Mouse (Mus musculus): ENCODE data around the gene Il27.
"Not testable (repeated sequence)": the region's sequence is repeated elsewhere in the genome, so short reads cannot be mapped to it uniquely, and the experiment has no call there.

Gene Il27

GRCm38 (mm10) chr7:126594862-126595561 lies at the start of gene Il27:
Gene Il27 (minus strand): TSS chr7:126594941.
- DNase-seq (ENCODE audit: low spot score) = no peak

GRCm38 (mm10) chr7:126644345-126644744 lies 49.6 kb upstream of the Il27 start:
- DNase-seq (ENCODE audit: low spot score) = no peak

GRCm38 (mm10) chr7:126643244-126643617 lies 48.5 kb upstream of the Il27 start:
- not testable (repeated sequence) for DNase-seq (ENCODE audit: low spot score)

DNA sequence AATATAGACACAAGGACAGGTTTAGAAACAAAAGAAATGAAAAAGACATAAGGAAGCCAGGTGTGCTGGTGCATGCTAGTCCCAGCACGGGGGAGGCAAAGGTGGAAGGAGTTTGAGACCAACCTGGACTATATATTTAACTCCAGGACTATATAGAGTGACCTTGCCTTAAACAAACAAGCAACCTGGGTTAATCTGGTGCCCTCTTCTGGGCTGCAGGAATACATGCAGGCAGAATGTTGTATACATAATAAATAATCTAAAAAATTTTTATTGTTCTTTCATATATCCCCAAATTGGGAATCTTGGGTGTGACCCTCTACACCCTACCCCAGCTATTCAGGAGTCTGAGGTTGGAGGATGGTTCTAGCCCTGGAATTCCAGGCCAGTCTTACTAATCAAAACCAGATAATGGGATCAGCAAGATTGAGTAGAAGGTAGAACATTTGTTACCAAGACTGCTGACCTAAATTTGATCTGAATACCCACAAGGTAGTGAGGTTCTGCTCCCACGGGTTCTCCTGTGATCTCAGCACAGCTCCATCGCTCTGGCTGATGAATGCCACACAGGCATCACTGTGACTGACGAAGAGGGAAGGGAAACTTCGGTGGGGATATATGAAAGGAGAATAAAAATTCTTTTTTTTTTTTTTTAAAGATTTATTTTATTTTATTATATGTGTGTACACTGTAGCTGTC lies 48.0 kb upstream of the Il27 start:
- DNase-seq (ENCODE audit: low spot score) = no peak

- DNase-seq (ENCODE audit: low spot score) = no peak
Observed at GRCm38 (mm10) chr7:126636733-126637520, 42.2 kb upstream of the Il27 start.

GRCm38 (mm10) chr7:126635375-126635774 lies 40.6 kb upstream of the Il27 start:
- no peak for DNase-seq (ENCODE audit: low spot score)

GRCm38 (mm10) chr7:126632478-126632877 lies 37.7 kb upstream of the Il27 start:
- DNase-seq (ENCODE audit: low spot score) = no peak

DNA sequence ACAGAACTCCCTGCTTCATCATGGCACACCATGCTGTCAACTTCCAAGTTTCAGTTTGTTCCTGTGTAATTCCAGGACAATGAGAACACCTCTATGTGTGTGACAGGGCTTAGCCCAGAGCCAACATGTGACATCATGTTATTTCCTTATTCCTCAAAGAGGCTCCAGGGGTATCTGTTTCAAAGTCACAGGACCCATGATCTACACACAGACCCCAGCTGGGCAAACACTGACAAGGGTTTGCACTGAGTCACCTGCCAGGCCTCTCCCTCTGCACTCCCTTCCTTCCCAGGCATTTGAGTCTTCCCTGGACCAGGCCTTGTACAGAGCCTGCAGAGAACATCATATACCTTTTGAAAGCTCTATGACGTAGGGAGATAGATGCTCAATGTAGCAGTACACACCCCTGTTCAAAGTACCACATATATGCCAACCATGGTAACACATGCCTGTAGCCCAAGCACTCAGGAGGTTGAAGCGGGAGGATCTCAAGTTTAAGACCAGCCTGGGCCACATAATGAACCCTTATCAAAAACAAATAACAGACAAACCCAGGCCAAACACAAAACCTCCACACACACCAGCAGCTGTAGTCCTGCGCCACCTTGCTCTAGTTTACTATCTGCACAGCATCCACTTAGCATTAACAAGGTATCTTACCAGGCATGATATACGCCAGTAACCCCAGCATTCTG lies 36.2 kb upstream of the Il27 start, which contains the start of gene Nupr1:
TSS of gene Nupr1 (minus strand) at position 38 of the 695 bp plus-strand sequence.
- DNase-seq (ENCODE audit: low spot score) = no peak

DNA sequence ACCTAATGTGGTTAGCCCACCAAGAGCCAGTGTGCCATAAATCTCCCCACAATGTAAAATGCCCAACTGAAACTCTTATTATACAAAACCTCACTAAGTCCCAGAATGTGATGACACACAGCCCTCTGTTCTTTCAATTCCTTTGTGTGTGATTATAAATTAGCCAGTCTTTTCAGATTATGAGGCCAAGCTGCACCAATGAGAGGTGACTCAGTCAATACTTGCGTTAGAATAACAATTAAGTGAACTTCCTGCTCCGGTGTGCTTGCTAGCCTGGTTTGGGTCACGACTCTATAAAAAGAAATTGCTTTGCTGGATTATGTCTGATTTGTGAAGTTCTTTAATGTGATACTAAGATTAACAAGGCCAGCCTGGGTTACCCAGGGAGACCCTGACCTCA lies 35.2 kb upstream of the Il27 start:
- no peak for DNase-seq (ENCODE audit: low spot score)

DNA sequence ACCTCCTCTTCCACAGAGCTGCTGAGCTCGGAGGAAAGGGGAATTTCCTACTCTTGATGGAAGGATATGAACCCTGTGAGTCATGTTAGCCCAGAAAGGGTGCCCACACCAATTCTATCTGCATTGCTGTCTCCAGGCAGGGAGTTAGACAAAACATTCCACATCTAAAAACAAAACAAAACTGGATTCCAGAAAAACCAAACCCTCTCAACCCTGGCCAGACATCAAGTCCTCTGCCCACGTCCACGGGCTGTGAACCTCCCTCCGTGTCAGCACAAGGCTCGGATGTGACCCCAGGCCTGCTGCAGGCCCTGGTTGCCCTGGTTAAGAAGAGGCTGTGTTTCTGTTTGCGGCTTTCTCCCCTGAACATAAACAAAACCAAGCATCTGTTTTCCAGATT lies 33.4 kb upstream of the Il27 start:
- peak; percentile 65 for DNase-seq (ENCODE audit: low spot score)

GRCm38 (mm10) chr7:126625807-126626600 lies 31.3 kb upstream of the Il27 start:
- DNase-seq (ENCODE audit: low spot score) = no peak

DNA sequence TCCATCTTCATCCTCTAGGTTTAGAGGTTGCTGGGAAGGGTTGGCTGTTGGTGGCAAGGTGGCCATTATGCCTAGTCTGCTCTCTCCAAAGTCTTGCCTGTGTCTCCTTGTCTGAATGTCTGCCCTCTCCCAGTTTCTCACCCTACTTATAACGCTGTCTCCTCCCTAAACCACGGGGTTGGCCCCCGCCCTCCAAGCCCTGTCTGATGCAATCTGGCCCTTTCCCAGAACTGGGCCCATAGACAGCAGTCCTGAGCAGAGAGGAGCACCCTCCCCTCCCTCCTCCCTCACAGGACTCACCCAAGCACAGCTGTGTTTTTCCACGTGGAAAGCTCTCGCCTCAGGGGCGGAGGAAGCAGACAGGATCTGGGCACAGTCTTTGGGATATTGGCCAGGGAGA lies 30.6 kb upstream of the Il27 start:
- peak; percentile 76 for DNase-seq (ENCODE audit: low spot score)

GRCm38 (mm10) chr7:126624774-126625173 lies 30.0 kb upstream of the Il27 start:
- DNase-seq (ENCODE audit: low spot score) = peak; percentile 26

DNA sequence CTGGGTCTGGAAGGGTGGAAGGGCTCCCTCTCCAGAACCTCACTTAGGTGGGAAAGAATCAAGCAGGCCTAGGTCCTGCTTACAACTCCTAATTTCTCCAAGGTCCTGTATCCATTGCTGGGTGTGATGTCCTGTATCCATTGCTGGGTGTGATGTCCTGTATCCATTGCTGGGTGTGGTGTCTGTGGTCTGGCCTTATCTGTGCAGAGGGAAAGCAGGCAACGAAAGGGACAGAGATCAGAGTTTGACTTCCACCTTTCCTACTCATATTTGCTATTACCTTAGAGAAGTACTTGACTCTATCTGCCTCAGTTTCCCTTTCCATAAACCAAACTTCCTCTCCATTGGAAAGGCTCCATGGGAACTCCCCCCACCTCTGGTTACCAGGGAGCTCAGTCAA lies 28.6 kb upstream of the Il27 start:
- DNase-seq (ENCODE audit: low spot score) = no peak

GRCm38 (mm10) chr7:126621452-126622359 lies 27.0 kb upstream of the Il27 start:
- DNase-seq (ENCODE audit: low spot score) = no peak

GRCm38 (mm10) chr7:126619559-126620275 lies 25.0 kb upstream of the Il27 start:
- DNase-seq (ENCODE audit: low spot score) = no peak

DNA sequence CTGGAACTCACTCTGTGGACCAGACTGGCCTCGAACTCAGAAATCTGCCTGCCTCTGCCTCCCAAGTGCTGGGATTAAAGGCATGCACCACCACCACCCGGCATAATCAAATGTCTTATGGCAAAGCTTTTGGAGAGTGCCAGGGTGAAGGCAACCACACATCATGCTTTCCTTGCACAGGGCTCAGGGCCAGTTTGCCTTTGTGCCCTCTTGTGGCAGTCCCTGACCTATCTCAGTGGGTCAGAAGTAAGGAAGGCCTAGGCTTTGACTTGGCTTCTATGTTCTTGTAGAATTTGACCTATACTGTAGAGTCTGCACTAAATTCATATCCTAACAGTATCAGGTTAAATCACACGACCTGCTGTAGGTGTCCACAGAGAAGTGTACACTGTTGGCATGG lies 22.0 kb upstream of the Il27 start:
- DNase-seq (ENCODE audit: low spot score) = no peak

DNA sequence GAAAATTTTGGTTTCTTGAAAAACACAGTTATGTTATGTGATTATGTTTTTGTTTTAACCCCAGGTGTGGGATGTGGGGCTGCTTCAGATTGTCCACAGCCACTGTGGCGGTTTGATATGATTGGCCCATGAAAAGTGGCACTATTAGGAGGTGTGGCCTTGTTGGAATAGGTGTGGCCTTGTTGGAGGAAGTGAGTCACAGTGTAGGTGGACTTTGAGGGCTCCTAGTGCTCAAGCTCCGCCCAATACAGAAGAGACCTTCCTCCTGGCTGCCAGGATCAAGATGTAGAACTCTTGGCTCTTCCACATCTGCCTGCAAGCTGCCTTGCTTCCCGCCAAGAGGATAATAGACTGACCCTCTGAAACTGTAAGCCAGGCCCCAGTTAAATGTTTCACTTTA lies 18.0 kb upstream of the Il27 start:
- no peak for DNase-seq (ENCODE audit: low spot score)

DNA sequence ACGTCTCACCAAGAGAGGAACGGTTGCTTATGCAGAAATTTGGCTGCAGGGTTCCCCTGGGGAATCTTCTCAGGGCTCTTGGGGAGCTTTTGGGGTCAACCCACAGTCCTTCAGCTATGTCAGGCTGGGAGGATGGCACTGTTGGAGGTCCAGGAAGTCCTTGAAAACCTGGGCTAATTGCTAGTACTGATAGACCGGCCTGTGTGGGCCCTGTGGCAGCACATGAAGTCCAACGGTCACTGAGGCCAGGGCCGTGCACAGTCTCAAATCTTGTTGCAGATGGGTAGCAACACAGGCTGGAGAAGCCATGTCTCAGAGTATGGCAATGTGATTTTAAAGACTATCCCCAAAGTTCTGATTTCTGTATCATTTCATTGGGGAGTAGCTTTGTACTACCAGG lies 13.1 kb upstream of the Il27 start:
- no peak for DNase-seq (ENCODE audit: low spot score)

- no peak for DNase-seq (ENCODE audit: low spot score)
Observed at GRCm38 (mm10) chr7:126607064-126607463, 12.3 kb upstream of the Il27 start.
